24 mouse cellular contexts compared by ENCODE assay signal in the genomic region with DNA sequence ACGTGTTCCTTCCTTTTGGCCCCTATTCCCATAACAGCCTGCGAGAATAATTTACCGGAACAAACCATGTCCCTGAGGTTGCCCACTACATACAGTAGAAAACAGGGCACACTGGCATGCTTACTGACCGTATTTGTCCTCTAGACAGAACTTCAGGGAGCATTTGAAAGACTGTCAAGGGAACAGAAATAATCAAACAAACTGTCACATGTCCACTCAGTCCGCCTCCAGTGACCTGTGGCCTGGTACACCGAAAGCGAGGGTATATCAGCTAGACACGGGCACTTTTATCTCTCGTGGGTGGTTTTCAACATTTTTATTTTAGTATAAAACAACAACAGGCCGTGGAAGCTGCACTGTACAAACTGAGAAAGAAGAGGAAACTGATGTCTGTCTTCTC. TPM values are rescaled to one million over a fixed set of nuclear protein-coding genes. Genes with fewer than 3 reads are reported as not detected.
DNase-seq lines count a peak whose midpoint lies in the region; ATAC-seq and TF ChIP-seq lines count a peak whose summit lies in the region.
"Had no signal": no experiment of that assay in that cellular context is flagged by ENCODE, and none has a peak within 500 bp of the region (broad histone marks: within the 10 kb centered on the region; RNA-seq: fewer than 3 reads in every experiment).

No protein-coding gene starts in this region.

- H3K4me3 ChIP-seq in heart, adult 2 months: no peak overlapping the region
- H3K4me3 ChIP-seq in intestine, embryonic 15.5 days (replicated peaks): no peak overlapping the region
- H3K4me3 ChIP-seq in intestine, postnatal 0 days (ENCODE audit: low read depth, low read length): no peak overlapping the region
- no peak overlapping the region for H3K4me3 ChIP-seq in limb, embryonic 12.5 days (replicated peaks)
- H3K4me3 ChIP-seq in stomach, embryonic 14.5 days (ENCODE audit: low read depth, low read length): no peak overlapping the region
- H3K4me3 ChIP-seq in midbrain, embryonic 11.5 days (ENCODE audit: low read depth, low read length): no peak overlapping the region
- H3K4me3 ChIP-seq in left cerebral cortex, adult 2 months: no peak overlapping the region
- H3K4me3 ChIP-seq: hindbrain, embryonic 12.5 days; layer of hippocampus, adult 2 months; midbrain, embryonic 12.5 days; neural tube, embryonic 13.5 days had no signal

- intact Hi-C loops in heart, adult 2 months (cut with DNase I): loop anchor here (5.0 kb wide), 3 partner anchors 42 to 277 kb away; a partner anchor contains a TSS
- intact Hi-C loops in heart, postnatal 14 days (cut with DNase I): loop anchor here (5.0 kb wide), 2 partner anchors 42 to 197 kb away; a partner anchor contains a TSS
- intact Hi-C loops in left cerebral cortex, adult 2 months (cut with DNase I): loop anchor here (5.0 to 10.0 kb wide), 3 partner anchors 42 to 274 kb away; a partner anchor contains a TSS

- no peak overlapping the region for H3K4me2 ChIP-seq in intestine, embryonic 15.5 days (replicated peaks)
- no peak overlapping the region for H3K4me2 ChIP-seq in intestine, postnatal 0 days (replicated peaks; ENCODE audit: low read depth)
- H3K4me2 ChIP-seq in limb, embryonic 12.5 days: no peak overlapping the region
- H3K4me2 ChIP-seq in stomach, embryonic 14.5 days (replicated peaks; ENCODE audit: low read depth, low read length): no peak overlapping the region
- H3K4me2 ChIP-seq in midbrain, embryonic 11.5 days: no peak overlapping the region
- H3K4me2 ChIP-seq: hindbrain, embryonic 12.5 days; midbrain, embryonic 12.5 days; neural tube, embryonic 13.5 days had no signal

- H3K4me1 ChIP-seq in heart, adult 2 months (ENCODE audit: control insufficient read depth, insufficient read depth, low read length): peaks cover 12% of the 10 kb centered on the region
- peaks cover 10% of the 10 kb centered on the region; the same call in 1 of the 2 replicates for H3K4me1 ChIP-seq in intestine, embryonic 15.5 days (replicated peaks)
- H3K4me1 ChIP-seq in intestine, postnatal 0 days (replicated peaks; ENCODE audit: control insufficient read depth, insufficient read depth, low read length): no peaks in the 10 kb centered on the region
- peaks cover 30% of the 10 kb centered on the region for H3K4me1 ChIP-seq in limb, embryonic 12.5 days (replicated peaks)
- peaks cover 7% of the 10 kb centered on the region; the same call in 1 of the 2 replicates for H3K4me1 ChIP-seq in stomach, embryonic 14.5 days (ENCODE audit: control insufficient read depth, insufficient read depth, low read length)
- H3K4me1 ChIP-seq in midbrain, embryonic 11.5 days (ENCODE audit: control insufficient read depth, insufficient read depth, low read length): no peaks in the 10 kb centered on the region
- H3K4me1 ChIP-seq: hindbrain, embryonic 12.5 days; neural tube, embryonic 13.5 days had no signal

- H3K79me2 ChIP-seq in heart, adult 2 months (replicated peaks; ENCODE audit: control insufficient read depth, insufficient read depth, low read length): no peaks in the 10 kb centered on the region

- no peaks in the 10 kb centered on the region for H3K9me3 ChIP-seq in intestine, embryonic 15.5 days
- H3K9me3 ChIP-seq in intestine, postnatal 0 days (ENCODE audit: control insufficient read depth): no peaks in the 10 kb centered on the region
- no peaks in the 10 kb centered on the region for H3K9me3 ChIP-seq in limb, embryonic 12.5 days
- H3K9me3 ChIP-seq in stomach, embryonic 14.5 days (ENCODE audit: control insufficient read depth, low read depth, low read length): no peaks in the 10 kb centered on the region
- no peaks in the 10 kb centered on the region for H3K9me3 ChIP-seq in midbrain, embryonic 11.5 days (ENCODE audit: control insufficient read depth, low read length)
- H3K9me3 ChIP-seq: hindbrain, embryonic 12.5 days; midbrain, embryonic 12.5 days; neural tube, embryonic 13.5 days had no signal

- no peak for TF ChIP-seq CTCF in heart, adult 2 months (IDR thresholded peaks at IDR 0.05)
- TF ChIP-seq CTCF in intestine, postnatal 0 days (IDR thresholded peaks at IDR 0.05; ENCODE audit: low read depth): no peak
- no peak for TF ChIP-seq CTCF in left cerebral cortex, adult 2 months (IDR thresholded peaks at IDR 0.05)

- no peak for TF ChIP-seq EP300 in heart, adult 2 months (IDR thresholded peaks at IDR 0.05; ENCODE audit: insufficient read depth, low read depth, low read length)

- no peak overlapping the region for H3K9ac ChIP-seq in heart, adult 2 months (ENCODE audit: low read depth, low read length)
- H3K9ac ChIP-seq in intestine, embryonic 15.5 days: no peak overlapping the region
- H3K9ac ChIP-seq in intestine, postnatal 0 days (ENCODE audit: low read depth, low read length): no peak overlapping the region
- H3K9ac ChIP-seq in limb, embryonic 12.5 days (replicated peaks): no peak overlapping the region
- no peak overlapping the region for H3K9ac ChIP-seq in stomach, embryonic 14.5 days (replicated peaks; ENCODE audit: low read depth, low read length)
- no peak overlapping the region for H3K9ac ChIP-seq in midbrain, embryonic 11.5 days (ENCODE audit: low read length)
- H3K9ac ChIP-seq: hindbrain, embryonic 12.5 days; midbrain, embryonic 12.5 days; neural tube, embryonic 13.5 days had no signal

- H3K36me3 ChIP-seq in heart, adult 2 months (ENCODE audit: control insufficient read depth, insufficient read depth, low read length): peaks cover 2% of the 10 kb centered on the region; the same call in 1 of the 2 replicates
- H3K36me3 ChIP-seq in intestine, embryonic 15.5 days: peaks cover under 1% of the 10 kb centered on the region; the same call in 1 of the 2 replicates
- H3K36me3 ChIP-seq in intestine, postnatal 0 days (ENCODE audit: control insufficient read depth, insufficient read depth): peaks cover 14% of the 10 kb centered on the region; the same call in 1 of the 2 replicates
- peaks cover 66% of the 10 kb centered on the region for H3K36me3 ChIP-seq in limb, embryonic 12.5 days
- peaks cover 16% of the 10 kb centered on the region; the same call in 1 of the 2 replicates for H3K36me3 ChIP-seq in stomach, embryonic 14.5 days (ENCODE audit: control insufficient read depth, insufficient read depth, low read length)
- H3K36me3 ChIP-seq in midbrain, embryonic 11.5 days (ENCODE audit: control insufficient read depth, insufficient read depth, low read length): no peaks in the 10 kb centered on the region

- no peak for ATAC-seq in intestine, embryonic 15.5 days
- ATAC-seq in intestine, postnatal 0 days: no peak
- no peak for ATAC-seq in limb, embryonic 12.5 days (ENCODE audit: insufficient number of reproducible peaks, insufficient read depth, low FRiP score, low TSS enrichment, low read depth)
- ATAC-seq in stomach, embryonic 14.5 days (ENCODE audit: insufficient number of reproducible peaks, insufficient read depth, low FRiP score, low read depth): no peak
- ATAC-seq in midbrain, embryonic 11.5 days (ENCODE audit: low FRiP score): no peak
- ATAC-seq: forebrain, embryonic 16.5 days had no signal

- no peaks in the 10 kb centered on the region for H3K27me3 ChIP-seq in heart, adult 2 months (ENCODE audit: control insufficient read depth, insufficient read depth, low read length)
- H3K27me3 ChIP-seq in intestine, embryonic 15.5 days (replicated peaks): no peaks in the 10 kb centered on the region
- H3K27me3 ChIP-seq in intestine, postnatal 0 days (replicated peaks; ENCODE audit: control insufficient read depth, insufficient read depth, low read length): no peaks in the 10 kb centered on the region
- H3K27me3 ChIP-seq in limb, embryonic 12.5 days: no peaks in the 10 kb centered on the region
- no peaks in the 10 kb centered on the region for H3K27me3 ChIP-seq in stomach, embryonic 14.5 days (ENCODE audit: control insufficient read depth, insufficient read depth, low read length)
- H3K27me3 ChIP-seq in midbrain, embryonic 11.5 days (ENCODE audit: control insufficient read depth, insufficient read depth, low read length): no peaks in the 10 kb centered on the region
- H3K27me3 ChIP-seq: hindbrain, embryonic 12.5 days; midbrain, embryonic 12.5 days; neural tube, embryonic 13.5 days had no signal

- H3K27ac ChIP-seq in heart, adult 2 months: peak overlapping the region; percentile 75
- H3K27ac ChIP-seq in intestine, embryonic 15.5 days: 0 out of 2 replicates have a peak overlapping the region, but pooled peaks have one; percentile 45
- H3K27ac ChIP-seq in intestine, postnatal 0 days (ENCODE audit: low read depth, low read length): no peak overlapping the region
- H3K27ac ChIP-seq in limb, embryonic 12.5 days: peak overlapping the region; percentile 93; the same call in 1 of the 2 replicates
- peak overlapping the region; percentile 84; the same call in 1 of the 2 replicates for H3K27ac ChIP-seq in stomach, embryonic 14.5 days (ENCODE audit: low read length)
- no peak overlapping the region for H3K27ac ChIP-seq in midbrain, embryonic 11.5 days (ENCODE audit: low read depth, low read length)
- H3K27ac ChIP-seq in left cerebral cortex, adult 2 months: no peak overlapping the region; the same call in 1 of the 2 replicates
- H3K27ac ChIP-seq: hindbrain, embryonic 12.5 days; midbrain, embryonic 12.5 days; neural tube, embryonic 13.5 days had no signal

- TF ChIP-seq POLR2A in heart, adult 2 months (IDR thresholded peaks at IDR 0.05; ENCODE audit: insufficient read depth, low read depth, low read length): no peak

- no peak for DNase-seq in heart, adult 2 months
- no peak for DNase-seq in heart, postnatal 14 days
- DNase-seq in midbrain, embryonic 11.5 days (ENCODE audit: low spot score, missing footprints): no peak
- DNase-seq in left cerebral cortex, adult 2 months (ENCODE audit: extremely low spot score in 1 of 2, low spot score in 2 of 2): no peak
- DNase-seq: cerebellum, adult 11-12 months; cerebellum, postnatal 25 days; embryo, embryonic 11 days; kidney, adult 8-10 months; kidney, postnatal 14 days; layer of hippocampus, postnatal 36 days; right cerebral cortex, adult 18-20 months; thymus, postnatal 25 days had no signal

- 79% methylated on average over 10 of the region's 10 CpGs for WGBS in heart, adult 2 months
- 88% methylated on average over 10 of the region's 10 CpGs for WGBS in intestine, embryonic 15.5 days
- WGBS in intestine, postnatal 0 days: 83% methylated on average over 10 of the region's 10 CpGs
- WGBS in limb, embryonic 12.5 days: 91% methylated on average over 10 of the region's 10 CpGs
- WGBS in stomach, embryonic 14.5 days: 88% methylated on average over 10 of the region's 10 CpGs
- 93% methylated on average over 10 of the region's 10 CpGs for WGBS in midbrain, embryonic 11.5 days

RNA-seq across cellular contexts. Expression of a gene that starts 10.2 kb away (rescaled TPM):
- 10 to 100 TPM; 14.4 to 15.9 TPM for total RNA-seq in heart, adult 2 months (2021)
- polyA plus RNA-seq in heart, adult 2 months (2012; rRNA removed): 13.6 and 17.7 TPM in 2 replicates
- total RNA-seq in heart, postnatal 14 days (2021): 10 to 100 TPM; 10.7 to 13.5 TPM
- polyA plus RNA-seq in intestine, embryonic 15.5 days (2015; fragmentation: Nextera tagmentation; extraction: Ambion mirVana): 8.1 and 8.3 TPM in 2 replicates
- polyA plus RNA-seq in intestine, postnatal 0 days (2015; fragmentation: Nextera tagmentation; extraction: Ambion mirVana): 24.7 and 27.2 TPM in 2 replicates
- polyA plus RNA-seq in limb, embryonic 12.5 days (2016; fragmentation: Nextera tagmentation; extraction: Ambion mirVana): 5.9 and 6.8 TPM in 2 replicates
- 3.7 and 4.7 TPM in 2 replicates for polyA plus RNA-seq in stomach, embryonic 14.5 days (2014; fragmentation: Nextera tagmentation; extraction: Ambion mirVana)
- polyA plus RNA-seq in midbrain, embryonic 11.5 days (2014; fragmentation: Nextera tagmentation; extraction: Ambion mirVana): 0.30 and 0.42 TPM in 2 replicates
- total RNA-seq in left cerebral cortex, adult 2 months (2021): 1 to 10 TPM; 2.1 to 3.5 TPM

RNA-seq across cellular contexts. Expression of a gene that starts 17.4 kb away (rescaled TPM):
- 1 to 10 TPM; 7.1 to 7.3 TPM for total RNA-seq in heart, adult 2 months (2021)
- polyA plus RNA-seq in heart, adult 2 months (2012; rRNA removed): 4.7 and 7.0 TPM in 2 replicates
- 1 to 10 TPM; 2.7 to 6.5 TPM for total RNA-seq in heart, postnatal 14 days (2021)
- polyA plus RNA-seq in intestine, embryonic 15.5 days (2015; fragmentation: Nextera tagmentation; extraction: Ambion mirVana): 1.1 and 2.6 TPM in 2 replicates
- polyA plus RNA-seq in intestine, postnatal 0 days (2015; fragmentation: Nextera tagmentation; extraction: Ambion mirVana): 0.16 TPM in 1 of 2 replicates, not detected in the other
- 0.10 TPM in 1 of 2 replicates, not detected in the other for polyA plus RNA-seq in limb, embryonic 12.5 days (2016; fragmentation: Nextera tagmentation; extraction: Ambion mirVana)
- 0.22 TPM in 2 replicates for polyA plus RNA-seq in stomach, embryonic 14.5 days (2014; fragmentation: Nextera tagmentation; extraction: Ambion mirVana)
- 0.15 TPM in 1 of 2 replicates, not detected in the other for polyA plus RNA-seq in midbrain, embryonic 11.5 days (2014; fragmentation: Nextera tagmentation; extraction: Ambion mirVana)
- under 1 TPM in 1 of 2 experiments, not detected in 1; 0.12 TPM for total RNA-seq in left cerebral cortex, adult 2 months (2021)
- total RNA-seq: layer of hippocampus, postnatal 36 days; left cerebral cortex, postnatal 36 days; MEL had no signal
- polyA plus RNA-seq: embryonic facial prominence, embryonic 14.5 days; forebrain, embryonic 16.5 days; midbrain, embryonic 12.5 days; neural tube, embryonic 13.5 days had no signal

RNA-seq across cellular contexts. Expression of a gene that starts 43.4 kb away (rescaled TPM):
- total RNA-seq in heart, adult 2 months (2021): 1 to 10 TPM; 7.3 to 9.4 TPM
- 13.1 and 14.3 TPM in 2 replicates for polyA plus RNA-seq in heart, adult 2 months (2012; rRNA removed)
- 1 to 10 TPM; 7.6 to 7.7 TPM for total RNA-seq in heart, postnatal 14 days (2021)
- polyA plus RNA-seq in intestine, embryonic 15.5 days (2015; fragmentation: Nextera tagmentation; extraction: Ambion mirVana): 22.0 and 22.2 TPM in 2 replicates
- polyA plus RNA-seq in intestine, postnatal 0 days (2015; fragmentation: Nextera tagmentation; extraction: Ambion mirVana): 17.5 and 18.0 TPM in 2 replicates
- 38.8 and 41.5 TPM in 2 replicates for polyA plus RNA-seq in limb, embryonic 12.5 days (2016; fragmentation: Nextera tagmentation; extraction: Ambion mirVana)
- 26.7 and 27.5 TPM in 2 replicates for polyA plus RNA-seq in stomach, embryonic 14.5 days (2014; fragmentation: Nextera tagmentation; extraction: Ambion mirVana)
- 22.0 and 23.3 TPM in 2 replicates for polyA plus RNA-seq in midbrain, embryonic 11.5 days (2014; fragmentation: Nextera tagmentation; extraction: Ambion mirVana)
- total RNA-seq in left cerebral cortex, adult 2 months (2021): 10 to 100 TPM; 22.9 to 24.1 TPM

RNA-seq across cellular contexts. Expression of a gene that starts 54.7 kb away (rescaled TPM):
- under 1 TPM; 0.82 to 0.86 TPM for total RNA-seq in heart, adult 2 months (2021)
- polyA plus RNA-seq in heart, adult 2 months (2012; rRNA removed): 0.25 and 0.44 TPM in 2 replicates
- total RNA-seq in heart, postnatal 14 days (2021): under 1 TPM; 0.39 to 0.81 TPM
- polyA plus RNA-seq in intestine, embryonic 15.5 days (2015; fragmentation: Nextera tagmentation; extraction: Ambion mirVana): 3.2 and 5.1 TPM in 2 replicates
- polyA plus RNA-seq in intestine, postnatal 0 days (2015; fragmentation: Nextera tagmentation; extraction: Ambion mirVana): 3.9 and 4.7 TPM in 2 replicates
- 0.09 TPM in 1 of 2 replicates, not detected in the other for polyA plus RNA-seq in limb, embryonic 12.5 days (2016; fragmentation: Nextera tagmentation; extraction: Ambion mirVana)
- polyA plus RNA-seq in stomach, embryonic 14.5 days (2014; fragmentation: Nextera tagmentation; extraction: Ambion mirVana): 0.36 and 0.91 TPM in 2 replicates
- 0.48 and 0.57 TPM in 2 replicates for polyA plus RNA-seq in midbrain, embryonic 11.5 days (2014; fragmentation: Nextera tagmentation; extraction: Ambion mirVana)
- 10 to 100 TPM; 24.6 to 24.7 TPM for total RNA-seq in left cerebral cortex, adult 2 months (2021)
- total RNA-seq: MEL had no signal

Comparison
In these comparisons a context has a peak if more than half of its experiments do, and no peak if none do; other contexts are left out.
1. H3K27ac ChIP-seq: peak in heart, adult 2 months (single experiment), intestine, embryonic 15.5 days (single experiment), limb, embryonic 12.5 days (single experiment) and stomach, embryonic 14.5 days (single experiment); none in intestine, postnatal 0 days (single experiment), midbrain, embryonic 11.5 days (single experiment) and left cerebral cortex, adult 2 months (single experiment).